Mouse (Mus musculus): ENCODE data around the gene Alkbh7.

Gene Alkbh7

DNA sequence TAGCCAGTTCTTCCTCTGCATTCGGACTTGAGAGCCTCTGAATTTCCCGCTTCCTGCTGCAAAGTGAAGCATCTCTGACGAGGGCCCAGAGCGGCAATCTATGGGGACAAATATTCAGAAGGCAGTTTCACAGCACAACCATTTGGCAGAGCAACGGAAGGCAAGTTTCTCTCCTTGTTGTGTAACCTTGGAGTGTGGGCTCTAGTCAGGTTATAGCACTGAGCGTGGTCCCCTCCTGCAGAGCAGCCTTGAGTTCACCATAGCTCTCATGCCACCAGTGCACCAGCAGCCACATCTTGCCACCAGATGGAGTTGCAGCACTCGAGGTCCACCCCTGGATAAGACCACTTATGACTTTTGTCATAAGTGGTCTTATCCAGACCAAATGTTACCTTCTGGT is 8.7 kb upstream of the Alkbh7 start:
- DNase-seq (ENCODE audit: low spot score), result no peak

GRCm38 (mm10) chr17:56988921-56989430 is 8.2 kb upstream of the Alkbh7 start:
- DNase-seq (ENCODE audit: low spot score), result no peak

DNA sequence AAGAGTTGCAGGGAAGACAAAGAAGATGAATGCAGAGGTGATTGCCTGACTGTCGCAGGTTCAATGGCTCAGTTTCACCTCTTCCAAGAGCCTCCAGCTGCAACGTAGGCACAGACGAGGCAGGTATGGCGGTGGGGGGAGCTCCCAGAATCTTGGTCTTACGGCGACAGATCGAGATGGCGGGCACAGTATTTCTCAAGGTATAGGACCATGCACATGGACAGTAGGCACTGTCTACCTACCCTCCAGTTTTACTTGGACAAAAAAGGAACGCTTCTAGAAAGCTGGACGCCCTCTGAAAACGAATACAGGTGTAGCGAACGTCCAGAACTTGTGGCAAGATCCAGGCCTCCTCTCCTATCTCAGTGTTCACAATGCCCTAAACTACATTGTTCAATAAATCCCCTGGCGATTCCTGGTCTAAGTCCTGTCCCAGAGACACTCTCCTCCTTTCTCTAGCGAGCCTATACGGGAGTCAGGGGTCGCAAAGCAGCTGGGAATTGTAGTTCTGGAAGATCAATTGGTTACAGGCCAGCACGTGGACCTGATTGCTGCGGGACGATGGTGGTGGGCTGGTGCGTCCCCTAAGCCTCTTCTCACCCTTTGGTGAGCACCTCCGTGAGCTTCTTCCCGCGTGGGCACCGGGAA is 7.5 kb upstream of the Alkbh7 start:
- DNase-seq (ENCODE audit: low spot score), result peak; percentile 94

DNA sequence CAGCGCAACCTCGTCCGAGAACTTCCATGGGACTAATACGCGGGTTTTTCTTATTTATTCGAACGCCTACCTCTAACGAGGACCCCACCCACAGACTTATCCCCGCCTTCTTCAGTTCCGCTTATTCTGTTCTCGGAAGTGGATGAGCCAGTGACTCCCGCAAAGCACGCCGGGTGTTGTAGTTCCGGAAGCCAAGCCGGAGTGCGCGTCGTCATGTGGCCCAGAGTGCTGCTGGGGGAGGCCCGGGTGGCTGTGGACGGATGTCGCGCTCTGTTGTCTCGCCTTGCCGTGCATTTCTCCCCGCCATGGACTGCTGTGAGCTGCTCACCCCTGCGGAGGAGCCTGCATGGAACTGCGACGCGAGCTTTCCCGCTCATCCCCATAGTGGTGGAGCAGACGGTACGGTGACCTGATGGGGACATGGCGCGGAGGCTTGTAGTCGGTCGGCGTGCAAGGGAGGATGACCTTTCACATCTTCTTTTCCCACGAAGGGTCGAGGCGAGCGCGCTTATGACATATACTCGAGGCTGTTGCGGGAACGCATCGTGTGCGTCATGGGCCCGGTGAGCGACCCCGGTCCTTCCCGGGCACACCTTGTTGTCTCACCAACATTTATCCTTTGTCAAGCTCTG is 6.9 kb upstream of the Alkbh7 start, which contains the start of gene Clpp:
Gene Clpp (plus strand): TSS at position 191 of the 632 bp plus-strand sequence.
- DNase-seq (ENCODE audit: low spot score), result peak; percentile 97

- DNase-seq (ENCODE audit: low spot score), result no peak
Observed at GRCm38 (mm10) chr17:56990966-56991365, 6.2 kb upstream of the Alkbh7 start.

- DNase-seq (ENCODE audit: low spot score), result no peak
Observed at GRCm38 (mm10) chr17:56995046-56995445, 2.1 kb upstream of the Alkbh7 start.

DNA sequence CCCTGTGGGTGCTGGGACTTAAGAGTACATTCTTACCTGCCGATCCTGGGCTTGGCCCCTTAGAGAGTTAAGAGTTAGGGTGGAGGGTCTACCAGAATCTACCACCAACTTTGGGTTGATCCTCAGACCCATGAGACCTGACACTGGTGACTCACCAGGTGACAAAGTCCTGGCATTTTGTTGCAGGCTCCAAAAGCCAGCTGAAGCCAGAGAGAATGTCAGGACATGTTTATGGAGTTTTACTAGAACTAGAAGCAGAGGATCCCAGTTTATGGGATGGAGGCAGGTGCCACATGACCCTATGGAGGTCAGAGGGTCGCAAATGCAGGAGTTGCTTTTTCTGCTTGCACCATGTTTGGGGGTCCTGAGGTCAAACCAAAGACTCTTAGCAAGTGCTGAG is 633 bp upstream of the Alkbh7 start:
- DNase-seq (ENCODE audit: low spot score), result no peak

DNA sequence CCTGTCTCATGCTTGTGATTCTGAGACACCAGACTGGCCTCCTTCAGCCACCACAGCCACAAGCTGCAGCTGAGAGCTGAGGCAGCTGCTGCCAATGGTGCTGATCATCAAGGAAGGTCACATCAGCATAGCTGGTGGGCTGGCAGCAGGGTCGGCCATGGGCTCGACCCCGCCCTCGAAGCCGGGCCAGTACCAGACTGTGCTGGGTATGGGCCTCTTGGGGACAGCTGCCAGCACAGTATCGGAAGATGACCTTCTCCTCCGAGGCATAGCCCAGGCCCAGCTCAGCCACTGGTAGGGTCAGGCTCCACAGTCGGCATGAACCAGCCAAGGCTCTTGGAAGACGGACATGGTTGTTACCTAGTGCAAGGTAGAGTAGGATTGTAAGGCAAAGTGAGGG is 2.3 kb downstream of the Alkbh7 start:
- DNase-seq (ENCODE audit: low spot score), result no peak

- DNase-seq (ENCODE audit: low spot score), result no peak
Observed at GRCm38 (mm10) chr17:56999968-57000609, 3.0 kb downstream of the Alkbh7 start, which contains the start of gene Pspn. Gene Pspn (minus strand): TSS chr17:57000018.

DNA sequence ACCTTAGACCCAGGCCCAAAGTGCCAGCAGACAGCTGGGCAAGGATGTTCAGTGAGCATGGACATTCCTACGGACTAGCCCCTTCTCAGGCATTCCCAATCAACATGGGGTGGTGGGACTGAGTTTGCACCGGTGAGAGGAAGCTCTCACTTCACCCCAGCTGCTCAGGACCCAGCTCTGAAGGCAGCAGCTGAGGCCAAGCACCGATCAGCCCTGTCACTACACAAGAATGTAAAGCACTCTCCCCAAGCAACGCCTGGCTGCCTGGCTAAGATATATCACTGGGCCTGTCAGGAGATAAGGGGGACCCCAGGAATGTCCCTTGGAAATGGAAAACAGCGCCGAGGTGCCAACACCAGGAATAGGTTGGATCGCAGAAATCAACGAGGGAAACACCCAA is 4.1 kb downstream of the Alkbh7 start:
- no peak for DNase-seq (ENCODE audit: low spot score)

DNA sequence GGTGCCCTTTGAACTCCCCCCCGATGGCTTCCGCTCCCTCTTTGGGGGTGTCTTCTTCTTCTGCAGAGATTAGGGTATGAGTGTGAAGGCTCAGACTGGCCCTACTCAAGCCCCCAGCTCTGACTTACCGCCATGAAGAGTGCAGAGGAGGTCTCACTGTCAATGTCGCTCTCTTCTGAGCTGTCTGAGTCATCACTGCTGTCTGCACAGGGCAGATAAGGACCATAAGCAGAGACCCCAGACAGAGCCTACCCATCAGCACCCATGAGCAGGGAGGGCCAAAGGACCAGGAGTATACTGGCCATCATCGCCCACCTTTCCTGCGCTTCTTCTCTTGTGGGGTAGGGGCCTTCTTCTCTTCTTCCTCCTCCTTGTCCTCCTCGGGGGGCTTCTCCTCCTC is 6.9 kb downstream of the Alkbh7 start:
- DNase-seq (ENCODE audit: low spot score), result no peak

DNA sequence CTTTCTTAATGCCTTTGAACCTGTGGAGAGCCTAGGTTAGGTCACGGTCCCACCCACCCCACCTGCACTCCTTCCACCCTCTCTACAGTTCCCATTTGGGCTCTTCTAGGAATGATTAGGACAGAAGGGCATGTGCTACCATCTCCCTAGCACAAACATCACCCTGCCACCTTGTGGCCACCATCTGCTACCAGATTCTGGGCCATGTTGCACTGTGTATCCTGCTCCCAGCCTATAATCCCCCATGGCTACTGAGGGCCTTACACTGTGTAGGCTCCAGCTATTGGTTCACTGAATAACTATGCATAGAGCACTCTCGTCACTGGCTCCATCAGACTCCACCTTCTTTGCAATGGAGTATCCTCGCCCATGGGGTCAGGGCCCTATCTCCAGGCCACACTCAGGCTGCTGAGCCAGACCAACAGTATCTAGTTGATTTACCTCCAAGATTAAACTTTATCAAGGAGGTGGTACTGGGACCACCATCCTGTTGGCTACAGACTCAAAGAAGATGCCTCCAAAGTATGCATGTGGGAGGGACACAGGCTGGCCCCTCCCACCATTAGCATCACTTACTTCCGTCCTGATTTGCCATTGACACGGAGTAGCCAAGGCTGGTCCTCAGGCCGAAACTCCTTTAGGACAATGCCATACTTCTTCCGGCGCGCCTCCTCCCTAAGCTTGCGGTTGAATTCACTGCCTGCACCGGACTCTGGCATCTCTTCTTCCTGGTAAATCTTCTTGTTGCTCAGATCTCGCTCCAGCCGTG is 10.2 kb downstream of the Alkbh7 start:
- DNase-seq (ENCODE audit: low spot score), result no peak

DNA sequence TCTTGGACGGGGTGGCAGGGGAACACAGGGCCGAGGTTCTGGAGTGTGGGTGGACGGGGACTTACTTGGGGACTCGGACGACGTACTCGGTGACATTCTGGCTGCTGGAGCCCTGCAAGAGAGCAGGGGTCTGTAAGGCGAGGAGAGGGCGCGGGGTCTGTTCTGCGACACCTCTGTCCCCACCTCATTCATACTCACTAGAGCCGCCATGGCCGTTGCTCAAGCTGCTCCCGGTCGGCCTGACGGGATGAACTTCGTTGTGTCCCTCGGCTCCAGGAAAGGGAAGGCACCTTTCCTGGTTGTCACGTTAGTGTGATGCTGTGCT is 13.7 kb downstream of the Alkbh7 start:
- DNase-seq (ENCODE audit: low spot score), result no peak

DNA sequence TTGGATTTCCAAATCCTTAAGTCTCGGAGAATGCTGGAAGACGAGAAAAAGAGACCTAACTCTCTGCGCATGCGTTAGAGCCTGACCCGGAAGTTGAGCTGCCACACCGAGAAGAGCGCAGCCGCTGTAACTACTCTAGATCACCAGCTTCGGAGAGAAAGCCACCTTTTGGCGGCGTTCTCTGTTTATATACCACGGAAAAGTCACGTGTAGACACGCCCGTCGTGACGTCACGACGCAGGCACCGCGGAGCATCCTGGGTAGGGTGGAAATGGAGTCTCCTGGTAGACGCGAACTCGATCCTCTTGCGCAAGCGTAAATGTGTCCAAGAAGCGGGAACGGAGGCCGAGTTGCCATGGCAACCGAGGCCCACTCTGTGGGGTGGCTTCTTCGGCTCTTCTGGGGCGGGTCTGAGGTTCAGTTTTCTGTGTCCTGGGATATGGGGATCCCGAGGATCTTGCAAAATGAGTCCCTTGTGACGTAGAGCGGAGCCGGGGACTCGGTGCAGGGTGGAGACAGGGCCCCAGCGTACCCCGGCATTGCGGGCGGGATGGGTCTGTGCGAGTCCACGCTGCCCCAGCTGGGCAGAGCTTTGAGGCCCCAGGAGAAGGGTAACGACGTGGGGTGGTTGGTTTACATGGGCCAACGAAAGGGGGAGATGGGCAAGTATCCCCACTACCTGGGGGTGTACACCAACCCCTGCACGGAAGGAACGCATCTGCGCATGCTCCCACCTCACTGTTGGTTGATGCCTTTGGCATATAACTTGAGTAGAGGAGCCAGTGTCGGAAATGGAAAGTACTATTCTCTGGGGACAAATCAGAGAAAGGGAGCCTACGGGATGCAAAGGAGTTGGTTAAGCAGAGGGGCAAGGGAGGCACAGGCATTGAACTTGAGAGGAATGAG is 14.3 kb downstream of the Alkbh7 start, which contains the start of the genes Gtf2f1 and Gm17949:
Gene Gtf2f1 (minus strand): TSS at position 53 of the 906 bp plus-strand sequence.
Gene Gm17949 (plus strand): TSS at position 234 of the 906 bp plus-strand sequence.
- DNase-seq (ENCODE audit: low spot score), result peak; percentile 99

DNA sequence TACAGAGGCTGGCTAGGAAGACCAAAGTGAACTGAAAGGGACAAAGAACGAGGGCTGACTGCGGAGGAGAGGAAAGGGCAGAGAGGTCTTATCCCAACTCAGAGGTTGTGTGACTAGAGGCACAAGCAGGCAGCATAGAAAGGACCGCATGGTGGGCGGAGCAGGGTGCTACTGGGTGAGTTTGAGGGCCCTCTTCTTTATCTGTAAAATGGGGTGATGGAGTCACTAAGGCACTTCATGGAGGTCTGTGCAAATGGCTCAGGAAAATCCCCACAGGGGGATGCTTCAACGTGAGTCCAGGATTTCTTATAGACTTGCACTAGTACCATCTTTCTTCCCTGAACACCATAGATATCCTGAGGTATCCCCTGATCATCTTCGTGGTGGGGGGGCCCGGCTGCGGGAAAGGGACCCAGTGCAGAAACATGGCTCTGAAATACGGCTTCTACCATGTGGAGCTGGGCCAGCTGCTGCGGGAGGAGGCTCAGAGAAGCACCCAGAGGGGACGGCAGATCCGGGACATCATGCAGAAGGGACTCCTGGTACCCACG is 15.2 kb downstream of the Alkbh7 start:
- no peak for DNase-seq (ENCODE audit: low spot score)

DNA sequence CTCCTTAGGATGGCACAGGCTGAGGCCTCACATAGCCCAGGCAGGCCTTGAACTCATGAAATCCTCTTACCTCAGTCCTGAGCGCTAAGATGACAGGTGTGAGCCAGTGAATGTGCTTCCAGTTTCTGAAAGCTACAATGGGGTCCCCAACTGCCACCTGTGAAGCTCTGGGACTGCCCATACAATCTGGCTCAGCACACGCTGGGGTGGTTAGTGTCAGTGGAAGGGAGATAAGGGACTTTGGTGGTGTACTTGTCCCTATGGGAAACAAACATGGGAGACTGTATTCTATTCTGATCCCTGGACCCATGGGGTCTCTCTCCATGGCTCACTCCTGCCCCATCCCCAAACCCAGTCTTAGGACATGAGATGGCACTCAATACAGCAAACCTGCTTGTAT is 22.6 kb downstream of the Alkbh7 start:
- no peak for DNase-seq (ENCODE audit: low spot score)

- DNase-seq (ENCODE audit: low spot score), result no peak
Observed at GRCm38 (mm10) chr17:57020960-57021359, 23.8 kb downstream of the Alkbh7 start.

GRCm38 (mm10) chr17:57027471-57027870 is 30.3 kb downstream of the Alkbh7 start:
- no peak for DNase-seq (ENCODE audit: low spot score)

GRCm38 (mm10) chr17:57029691-57030090 is 32.6 kb downstream of the Alkbh7 start:
- DNase-seq (ENCODE audit: low spot score), result no peak

DNA sequence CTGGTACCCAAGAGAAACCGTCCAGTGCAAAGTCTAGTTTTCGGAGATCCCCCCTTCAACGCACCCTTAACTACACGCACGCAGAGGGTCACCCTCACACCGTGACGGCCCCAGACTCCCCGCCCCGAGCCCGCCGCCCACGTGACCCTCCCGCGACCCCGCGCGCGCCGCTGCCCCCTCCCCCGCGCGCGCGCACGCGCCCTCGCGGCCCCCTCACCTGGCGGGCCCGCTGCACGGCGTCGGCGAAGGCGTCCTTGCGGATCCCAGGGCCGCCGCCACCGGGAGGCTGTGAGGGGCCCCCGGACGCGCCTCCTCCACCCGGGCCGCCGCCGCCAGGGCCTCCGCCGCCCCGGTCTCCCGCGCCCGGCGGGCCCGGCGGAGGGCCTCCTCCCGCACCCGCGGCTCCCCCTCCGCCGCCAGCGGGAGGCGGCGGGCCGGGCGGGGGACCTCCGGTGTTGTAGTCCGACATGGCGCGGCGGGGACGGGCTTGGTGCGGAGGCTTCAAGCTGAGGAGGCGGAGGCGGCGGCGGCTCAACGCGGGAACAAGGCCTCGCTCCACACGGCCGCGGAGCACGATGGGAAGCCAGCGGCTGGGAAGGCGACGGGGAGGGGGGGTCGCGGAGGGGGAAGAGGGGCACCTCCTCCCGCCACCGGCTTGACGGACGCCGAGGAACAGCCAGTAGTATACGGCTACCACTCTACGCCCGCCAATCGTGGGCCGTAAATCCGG is 34.0 kb downstream of the Alkbh7 start, which contains the start of gene Khsrp:
Gene Khsrp (minus strand): TSS at position 592 of the 730 bp plus-strand sequence.
- DNase-seq (ENCODE audit: low spot score), result peak; percentile 66
